Mouse (Mus musculus) limb, embryonic 14.5 days (tissue): ENCODE measurements around the gene Dgkz. TPM values are rescaled to one million over a fixed set of nuclear protein-coding genes. Genes with fewer than 3 reads are reported as not detected.
A peak's percentile ranks its signal among the peaks of the same experiment; 100 is the strongest.

Source experiments
- ATAC-seq: fragments of 200-750 bp; cut with Nextera tagmentation; 2 replicates; pipeline ENCODE4 v1.8.0; 2017; ENCODE audit warnings: low read depth, moderate number of reproducible peaks, moderate TSS enrichment; ENCODE audit not compliant: low FRiP score
- DNase-seq: peaks from one replicate; pipeline ENCODE4 v3.0.0-alpha.2; 2015; ENCODE audit warnings: low spot score
- H3K27ac ChIP-seq: fragments of 300-500 bp; sonication (generic); replicated peaks from 2 replicates; pipeline ENCODE4 v1.5.1; 2014; ENCODE audit warnings: low read depth, mild to moderate bottlenecking, low read length, moderate library complexity, mixed read lengths
- H3K27me3 ChIP-seq: fragments of 300-500 bp; sonication (generic); 2 replicates; pipeline ENCODE4 v1.6.1; 2014; ENCODE audit warnings: low read length, mixed read lengths; ENCODE audit not compliant: control insufficient read depth, insufficient read depth
- H3K36me3 ChIP-seq: fragments of 300-500 bp; sonication (generic); 2 replicates; pipeline ENCODE4 v1.6.1; 2014; ENCODE audit warnings: mild to moderate bottlenecking, low read length, moderate library complexity, mixed read lengths; ENCODE audit not compliant: control insufficient read depth, insufficient read depth
- H3K4me1 ChIP-seq: fragments of 300-500 bp; sonication (generic); 2 replicates; pipeline ENCODE4 v1.6.1; 2014; ENCODE audit warnings: antibody characterized with exemption, low read length, mixed read lengths; ENCODE audit not compliant: control insufficient read depth, insufficient read depth
- H3K4me2 ChIP-seq: fragments of 300-500 bp; sonication (generic); replicated peaks from 2 replicates; pipeline ENCODE4 v1.6.1; 2014; ENCODE audit warnings: low read depth, mild to moderate bottlenecking, low read length, moderate library complexity; ENCODE audit not compliant: severe bottlenecking
- H3K4me3 ChIP-seq: fragments of 300-500 bp; sonication (generic); replicated peaks from 2 replicates; pipeline ENCODE4 v1.5.1; 2014; ENCODE audit warnings: low read length
- H3K9ac ChIP-seq: fragments of 300-500 bp; sonication (generic); 2 replicates; pipeline ENCODE4 v1.6.1; 2014; ENCODE audit warnings: mild to moderate bottlenecking, low read depth, low read length, moderate library complexity; ENCODE audit not compliant: severe bottlenecking
- H3K9me3 ChIP-seq: fragments of 300-500 bp; sonication (generic); 2 replicates; pipeline ENCODE4 v1.6.1; 2016; ENCODE audit warnings: low read length; ENCODE audit not compliant: control insufficient read depth
- POLR2A ChIP-seq: fragments of 200-500 bp; IDR thresholded peaks from 2 replicates; pipeline ENCODE4 v1.8.0; 2012; ENCODE audit warnings: inconsistent platforms, mild to moderate bottlenecking, moderate library complexity, borderline replicate concordance; ENCODE audit not compliant: insufficient read depth, insufficient read length; ENCODE audit errors: extremely low read depth
- WGBS: fragments of 180-500 bp; shearing (Covaris S2); extraction: QIAGEN DNeasy Blood & Tissue Kit; methylation state at CpG from one replicate; pipeline ENCODE4 v1.1.7; 2014; 5-methylcytosine and 5-hydroxymethylcytosine counted together
- polyA plus RNA-seq, 2 experiments: library from polyadenylated mRNA; depleted of rRNA in 1 of 2; stranded (reverse) in 1 of 2; unstranded in 1 of 2; fragments of >200 nt; fragmentation: Nextera tagmentation in 1 of 2; extraction: Ambion mirVana in 1 of 2; gene quantifications; 2 replicates each; pipeline versions ENCODE4 v1.2.1 to v1.2.3; 2012 to 2014

Dgkz gene
- polyA plus RNA-seq, 2 experiments: 42.4 to 97.1 TPM

GRCm38 (mm10) chr2:91989750-91990149 is 14.1 kb upstream of the Dgkz start:
- ATAC-seq (no peak), DNase-seq (no peak)
- no peak for TF ChIP-seq POLR2A
- Histone ChIP-seq H3K9me3 (no peaks in the 10 kb centered on the region), H3K9ac (no peak overlapping the region), H3K27me3 (no peaks in the 10 kb centered on the region; the same call in 1 of the 2 replicates), H3K4me3 (no peak overlapping the region), H3K27ac (no peak overlapping the region), H3K36me3 (peaks cover 15% of the 10 kb centered on the region), H3K4me1 (peaks cover under 1% of the 10 kb centered on the region; the same call in 1 of the 2 replicates), H3K4me2 (no peak overlapping the region)

DNA sequence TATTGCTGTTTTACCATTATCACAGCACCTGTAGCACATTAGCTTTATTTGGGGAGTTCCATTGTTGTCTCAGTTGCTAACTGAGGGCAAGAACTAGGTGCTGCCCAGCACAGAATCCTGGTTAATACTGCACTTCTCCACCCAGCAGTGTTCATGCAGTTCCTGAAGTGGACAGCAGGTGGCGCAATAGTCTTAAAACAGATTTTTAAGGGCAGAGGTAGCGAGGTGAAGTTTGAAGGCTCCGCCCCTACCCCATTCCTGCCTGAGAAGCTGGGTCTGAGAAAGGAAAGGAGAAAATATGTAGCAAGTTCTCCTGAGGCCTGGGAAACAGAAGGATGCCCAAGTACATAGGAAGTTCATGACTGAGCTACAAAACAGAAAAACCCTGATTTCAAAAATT is 11.9 kb upstream of the Dgkz start:
- no peaks in the 10 kb centered on the region; the same call in 1 of the 2 replicates for H3K27me3 ChIP-seq
- H3K4me3 ChIP-seq: no peak overlapping the region
- WGBS: 0% methylated on average over 3 of the region's 3 CpGs
- no peak overlapping the region for H3K27ac ChIP-seq
- H3K9me3 ChIP-seq: no peaks in the 10 kb centered on the region
- H3K4me1 ChIP-seq: peaks cover 9% of the 10 kb centered on the region; the same call in 1 of the 2 replicates
- TF ChIP-seq POLR2A: no peak
- no peak overlapping the region for H3K4me2 ChIP-seq
- ATAC-seq (peak; percentile 41; the same call in 1 of the 2 replicates), DNase-seq (peak; percentile 82)
- H3K36me3 ChIP-seq: peaks cover 14% of the 10 kb centered on the region
- H3K9ac ChIP-seq: no peak overlapping the region

GRCm38 (mm10) chr2:91986071-91986470 is 10.4 kb upstream of the Dgkz start:
- H3K4me1 ChIP-seq: peaks cover 9% of the 10 kb centered on the region; the same call in 1 of the 2 replicates
- no peak overlapping the region for H3K4me3 ChIP-seq
- H3K27me3 ChIP-seq: no peaks in the 10 kb centered on the region; the same call in 1 of the 2 replicates
- ATAC-seq (no peak), DNase-seq (no peak)
- H3K27ac ChIP-seq: no peak overlapping the region
- peaks cover 14% of the 10 kb centered on the region for H3K36me3 ChIP-seq
- no peak overlapping the region for H3K9ac ChIP-seq
- H3K9me3 ChIP-seq: no peaks in the 10 kb centered on the region
- no peak for TF ChIP-seq POLR2A
- 8% methylated on average over 5 of the region's 5 CpGs for WGBS
- H3K4me2 ChIP-seq: no peak overlapping the region

- ATAC-seq (no peak), DNase-seq (no peak)
- H3K9me3 ChIP-seq: no peaks in the 10 kb centered on the region
- TF ChIP-seq POLR2A: no peak
- 29% methylated on average over 9 of the region's 9 CpGs for WGBS
- no peaks in the 10 kb centered on the region; the same call in 1 of the 2 replicates for H3K27me3 ChIP-seq
- H3K36me3 ChIP-seq: peaks cover 6% of the 10 kb centered on the region
- peaks cover 9% of the 10 kb centered on the region; the same call in 1 of the 2 replicates for H3K4me1 ChIP-seq
- 0 out of 2 replicates have a peak overlapping the region, but pooled peaks have one; percentile 28 for H3K9ac ChIP-seq
- no peak overlapping the region for H3K4me3 ChIP-seq
- H3K4me2 ChIP-seq: peak overlapping the region; percentile 39
- H3K27ac ChIP-seq: no peak overlapping the region
Measured at GRCm38 (mm10) chr2:91984906-91985525, 9.4 kb upstream of the Dgkz start.

- peak; percentile 67 for ATAC-seq
- peak; percentile 61 for DNase-seq
- Histone ChIP-seq H3K9me3 (no peaks in the 10 kb centered on the region), H3K4me2 (peak overlapping the region; percentile 39), H3K27ac (no peak overlapping the region), H3K9ac (0 out of 2 replicates have a peak overlapping the region, but pooled peaks have one; percentile 28), H3K36me3 (peaks cover 6% of the 10 kb centered on the region; the same call in 1 of the 2 replicates), H3K4me1 (peaks cover 9% of the 10 kb centered on the region; the same call in 1 of the 2 replicates), H3K4me3 (0 out of 2 replicates have a peak overlapping the region, but pooled peaks have one; percentile 2), H3K27me3 (no peaks in the 10 kb centered on the region; the same call in 1 of the 2 replicates)
- no peak for TF ChIP-seq POLR2A
- WGBS: 2% methylated on average over 10 of the region's 13 CpGs
Measured at GRCm38 (mm10) chr2:91984439-91984838, 8.8 kb upstream of the Dgkz start.
